Mouse (Mus musculus) heart, postnatal 0 days (tissue): ENCODE measurements around the gene Slc35f4.

ENCODE experiments used
- CTCF ChIP-seq: IDR thresholded peaks from 2 replicates; pipeline ENCODE4 v1.5.1; 2016; ENCODE audit warnings: antibody characterized with exemption, control low read depth, low read depth
- EP300 ChIP-seq: IDR thresholded peaks from 2 replicates; pipeline ENCODE4 v1.6.1; 2016; ENCODE audit warnings: antibody characterized with exemption, low read depth

DNA sequence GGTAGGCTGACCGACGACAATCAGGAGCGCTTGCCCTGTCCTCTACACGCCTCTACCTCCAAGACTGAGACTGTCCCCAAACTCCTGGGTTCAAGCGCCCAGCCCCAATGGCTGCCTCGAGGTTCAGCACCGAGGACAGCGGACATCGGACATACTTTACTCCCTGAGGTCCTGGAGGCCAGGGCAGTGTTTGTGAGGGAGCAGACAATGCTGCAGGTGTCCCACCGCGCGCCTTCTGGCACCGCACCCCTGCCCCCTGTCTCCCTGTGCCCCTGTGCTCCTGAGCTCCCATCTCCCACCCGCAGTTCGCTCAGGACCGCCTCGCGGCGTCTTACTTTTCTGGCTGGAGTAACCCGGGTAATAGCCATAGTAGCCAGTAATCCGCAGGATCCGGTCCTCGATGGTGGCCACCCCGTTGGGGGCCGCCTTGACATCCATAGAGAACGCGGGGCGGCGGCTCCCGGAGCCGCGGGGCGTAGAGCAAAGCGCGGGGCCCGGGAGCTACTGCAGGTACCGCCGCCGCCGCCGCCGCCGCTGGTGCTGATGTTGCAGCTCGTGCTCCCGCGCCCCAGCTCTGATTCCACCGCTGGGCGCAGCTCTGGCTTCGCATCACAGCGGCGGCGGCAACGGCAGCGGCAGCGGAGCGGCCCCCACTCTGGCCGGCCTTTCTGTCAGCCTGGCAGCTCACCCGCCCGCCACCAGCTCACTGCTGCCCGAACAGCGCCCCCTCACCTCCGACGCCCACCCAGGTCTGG, 493 bp downstream of the Slc35f4 start:
- TF ChIP-seq EP300 (no peak), CTCF (no peak)
